Mouse (Mus musculus) urinary bladder, adult 18-20 months (tissue): ENCODE measurements around the gene Cldn19.

Source experiments
- DNase-seq, 2 experiments: peaks; one replicate each; pipeline ENCODE4 v3.0.0; 2022; ENCODE audit warnings: low spot score in 2 of 2, mixed read lengths in 2 of 2

Cldn19 gene

GRCm38 (mm10) chr4:119255351-119255750 lies at the start of gene Cldn19:
Cldn19 (plus strand) TSS chr4:119255414.
- DNase-seq = no peak

GRCm38 (mm10) chr4:119216667-119217066 lies 38.5 kb upstream of the Cldn19 start:
- DNase-seq = no peak

- no peak for DNase-seq
Measured at GRCm38 (mm10) chr4:119218169-119218568, 37.0 kb upstream of the Cldn19 start, which contains the start of gene Tmem269. Tmem269 (minus strand) TSS chr4:119218217.

GRCm38 (mm10) chr4:119223696-119224095 lies 31.5 kb upstream of the Cldn19 start:
- no peak for DNase-seq

- DNase-seq = no peak
Measured at GRCm38 (mm10) chr4:119224534-119224933, 30.7 kb upstream of the Cldn19 start.

- DNase-seq = no peak
Measured at GRCm38 (mm10) chr4:119225719-119226118, 29.5 kb upstream of the Cldn19 start.

- DNase-seq = no peak
Measured at GRCm38 (mm10) chr4:119226751-119227150, 28.5 kb upstream of the Cldn19 start.

GRCm38 (mm10) chr4:119232410-119233255 lies 22.6 kb upstream of the Cldn19 start, which contains the start of the genes AU022252 and P3h1:
AU022252 (minus strand) TSS chr4:119232712.
P3h1 (plus strand) TSS chr4:119232915.
- DNase-seq = peak; percentile 97 to 98

GRCm38 (mm10) chr4:119233256-119233901 lies 21.8 kb upstream of the Cldn19 start:
- DNase-seq = peak in 1 of 2 experiments; percentile 33

- DNase-seq = no peak
Measured at GRCm38 (mm10) chr4:119234348-119234747, 20.9 kb upstream of the Cldn19 start.

GRCm38 (mm10) chr4:119238661-119239060 lies 16.6 kb upstream of the Cldn19 start:
- DNase-seq = no peak

GRCm38 (mm10) chr4:119239181-119239682 lies 16.0 kb upstream of the Cldn19 start:
- no peak for DNase-seq

- no peak for DNase-seq
Measured at GRCm38 (mm10) chr4:119241664-119242063, 13.6 kb upstream of the Cldn19 start.

- DNase-seq = no peak
Measured at GRCm38 (mm10) chr4:119242571-119242970, 12.6 kb upstream of the Cldn19 start.

- no peak for DNase-seq
Measured at GRCm38 (mm10) chr4:119244468-119245240, 10.6 kb upstream of the Cldn19 start.

GRCm38 (mm10) chr4:119245556-119245955 lies 9.7 kb upstream of the Cldn19 start:
- peak in 1 of 2 experiments; percentile 30 for DNase-seq

- DNase-seq = no peak
Measured at GRCm38 (mm10) chr4:119245961-119246360, 9.3 kb upstream of the Cldn19 start.

GRCm38 (mm10) chr4:119246688-119247225 lies 8.5 kb upstream of the Cldn19 start:
- DNase-seq = no peak

- peak; percentile 60 to 79 for DNase-seq
Measured at GRCm38 (mm10) chr4:119247462-119248235, 7.6 kb upstream of the Cldn19 start.

GRCm38 (mm10) chr4:119248407-119248965 lies 6.7 kb upstream of the Cldn19 start:
- DNase-seq = no peak
